Mouse (Mus musculus) heart, postnatal 0 days (tissue): Measurements from ENCODE around the gene Drc3.

Experiments used
- CTCF ChIP-seq: IDR thresholded peaks from 2 replicates; pipeline ENCODE4 v1.5.1; 2016; ENCODE audit warnings: antibody characterized with exemption, control low read depth, low read depth
- EP300 ChIP-seq: IDR thresholded peaks from 2 replicates; pipeline ENCODE4 v1.6.1; 2016; ENCODE audit warnings: antibody characterized with exemption, low read depth

- no peak for TF ChIP-seq CTCF
- TF ChIP-seq EP300: no peak
Observed at GRCm38 (mm10) chr11:60387944-60388343, 34.8 kb downstream of the Drc3 start.
